Comparison of ENCODE assay signal across 31 mouse cellular contexts in genomic region chr10:110162596-110162995, GRCm38 (mm10).
DNase-seq lines count a peak whose midpoint lies in the region; ATAC-seq and TF ChIP-seq lines count a peak whose summit lies in the region.
"Had no signal": no experiment of that assay in that cellular context is flagged by ENCODE, and none has a peak within 500 bp of the region (broad histone marks: within the 10 kb centered on the region; RNA-seq: fewer than 3 reads in every experiment).

No protein-coding gene starts in this region.

- H3K27ac ChIP-seq in forebrain, embryonic 16.5 days (ENCODE audit: low read length): no peak overlapping the region
- H3K27ac ChIP-seq in forebrain, embryonic 12.5 days: no peak overlapping the region
- H3K27ac ChIP-seq: embryonic facial prominence, embryonic 12.5 days; forebrain, embryonic 10.5 days; hindbrain, embryonic 10.5 days; intestine, embryonic 15.5 days; liver, embryonic 15.5 days; lung, embryonic 15.5 days; macrophage; midbrain, embryonic 10.5 days; neural tube, embryonic 12.5 days; stomach, postnatal 0 days had no signal

- no peak overlapping the region for H3K4me2 ChIP-seq in forebrain, embryonic 16.5 days (ENCODE audit: low read length)
- no peak overlapping the region for H3K4me2 ChIP-seq in forebrain, embryonic 12.5 days
- H3K4me2 ChIP-seq: embryonic facial prominence, embryonic 12.5 days; heart, embryonic 11.5 days; intestine, embryonic 15.5 days; liver, embryonic 15.5 days; lung, embryonic 15.5 days; neural tube, embryonic 12.5 days had no signal

- no peak overlapping the region for H3K4me3 ChIP-seq in forebrain, embryonic 16.5 days (replicated peaks; ENCODE audit: low read length)
- no peak overlapping the region for H3K4me3 ChIP-seq in forebrain, embryonic 12.5 days (replicated peaks)
- H3K4me3 ChIP-seq: embryonic facial prominence, embryonic 12.5 days; forebrain, embryonic 10.5 days; hindbrain, embryonic 10.5 days; intestine, embryonic 15.5 days; liver, embryonic 15.5 days; lung, embryonic 15.5 days; midbrain, embryonic 10.5 days; myocyte; neural tube, embryonic 12.5 days had no signal

- ATAC-seq in forebrain, embryonic 16.5 days: 0 out of 2 replicates have a peak, but pooled peaks have one; percentile 16
- ATAC-seq in forebrain, embryonic 12.5 days (ENCODE audit: low FRiP score): no peak
- ATAC-seq: CD4-positive, CD25-positive, alpha-beta regulatory T cell, adult 4 months; hindbrain, embryonic 16.5 days; intestine, embryonic 15.5 days had no signal

- DNase-seq in layer of hippocampus, adult 9-11 months: peak; percentile 54
- DNase-seq in layer of hippocampus, adult 11-12 months (ENCODE audit: low spot score): no peak
- peak; percentile 60 for DNase-seq in brain, embryonic 14.5 days (ENCODE audit: low read depth)
- peak; percentile 16 for DNase-seq in telencephalon, adult 2 months (ENCODE audit: low read depth, low spot score)
- no peak for DNase-seq in gastrocnemius, postnatal 25 days
- DNase-seq: adrenal gland, postnatal 25 days; gastrocnemius, postnatal 14 days; heart, adult 11 months; kidney, adult 2 months; kidney, postnatal 36 days; liver; right cerebral cortex, adult 18-20 months; spleen, adult 18-20 months; thymus, adult 2 months; thymus, postnatal 4 days had no signal

- no peaks in the 10 kb centered on the region for H3K27me3 ChIP-seq in forebrain, embryonic 16.5 days (replicated peaks; ENCODE audit: control insufficient read depth, insufficient read depth, low read length)
- H3K27me3 ChIP-seq in forebrain, embryonic 12.5 days: no peaks in the 10 kb centered on the region
- H3K27me3 ChIP-seq: embryonic facial prominence, embryonic 12.5 days; intestine, embryonic 15.5 days; liver, embryonic 15.5 days; lung, embryonic 15.5 days; neural tube, embryonic 12.5 days had no signal

- TF ChIP-seq CTCF in brain, embryonic 14.5 days (IDR thresholded peaks at IDR 0.05; ENCODE audit: borderline replicate concordance, extremely low read depth, insufficient read depth, insufficient read length): no peak

- TF ChIP-seq POLR2A in brain, embryonic 14.5 days (IDR thresholded peaks at IDR 0.05; ENCODE audit: borderline replicate concordance, extremely low read depth, insufficient read depth, insufficient read length, poor library complexity, severe bottlenecking): no peak

- H3K4me1 ChIP-seq in forebrain, embryonic 16.5 days (replicated peaks; ENCODE audit: control insufficient read depth, insufficient read depth, low read length): peaks cover 5% of the 10 kb centered on the region
- H3K4me1 ChIP-seq in forebrain, embryonic 12.5 days: no peaks in the 10 kb centered on the region
- H3K4me1 ChIP-seq: embryonic facial prominence, embryonic 12.5 days; forebrain, embryonic 10.5 days; hindbrain, embryonic 10.5 days; intestine, embryonic 15.5 days; liver, embryonic 15.5 days; midbrain, embryonic 10.5 days had no signal

- H3K36me3 ChIP-seq in forebrain, embryonic 16.5 days (ENCODE audit: control insufficient read depth, insufficient read depth): no peaks in the 10 kb centered on the region
- no peaks in the 10 kb centered on the region for H3K36me3 ChIP-seq in forebrain, embryonic 12.5 days (replicated peaks)
- H3K36me3 ChIP-seq: embryonic facial prominence, embryonic 12.5 days; forebrain, embryonic 10.5 days; hindbrain, embryonic 10.5 days; intestine, embryonic 15.5 days; liver, embryonic 15.5 days; lung, embryonic 15.5 days; midbrain, embryonic 10.5 days; neural tube, embryonic 12.5 days had no signal

- no peaks in the 10 kb centered on the region for H3K9me3 ChIP-seq in forebrain, embryonic 16.5 days (ENCODE audit: control insufficient read depth, low read length)
- no peaks in the 10 kb centered on the region for H3K9me3 ChIP-seq in forebrain, embryonic 12.5 days
- H3K9me3 ChIP-seq: embryonic facial prominence, embryonic 12.5 days; forebrain, embryonic 10.5 days; hindbrain, embryonic 10.5 days; intestine, embryonic 15.5 days; liver, embryonic 15.5 days; lung, embryonic 15.5 days; midbrain, embryonic 10.5 days; neural tube, embryonic 12.5 days had no signal

- H3K9ac ChIP-seq in forebrain, embryonic 16.5 days (replicated peaks; ENCODE audit: low read depth, low read length): no peak overlapping the region
- no peak overlapping the region for H3K9ac ChIP-seq in forebrain, embryonic 12.5 days
- H3K9ac ChIP-seq: embryonic facial prominence, embryonic 12.5 days; intestine, embryonic 15.5 days; liver, embryonic 15.5 days; lung, embryonic 15.5 days; neural tube, embryonic 12.5 days had no signal

Comparison
In these comparisons a context has a peak if more than half of its experiments do, and no peak if none do; other contexts are left out.
1. DNase-seq: peak in layer of hippocampus, adult 9-11 months (single experiment), brain, embryonic 14.5 days (single experiment) and telencephalon, adult 2 months (single experiment); none in layer of hippocampus, adult 11-12 months (single experiment) and gastrocnemius, postnatal 25 days (single experiment).